Mouse (Mus musculus): Measurements from ENCODE around the gene Gm20388.

Gm20388 gene

DNA sequence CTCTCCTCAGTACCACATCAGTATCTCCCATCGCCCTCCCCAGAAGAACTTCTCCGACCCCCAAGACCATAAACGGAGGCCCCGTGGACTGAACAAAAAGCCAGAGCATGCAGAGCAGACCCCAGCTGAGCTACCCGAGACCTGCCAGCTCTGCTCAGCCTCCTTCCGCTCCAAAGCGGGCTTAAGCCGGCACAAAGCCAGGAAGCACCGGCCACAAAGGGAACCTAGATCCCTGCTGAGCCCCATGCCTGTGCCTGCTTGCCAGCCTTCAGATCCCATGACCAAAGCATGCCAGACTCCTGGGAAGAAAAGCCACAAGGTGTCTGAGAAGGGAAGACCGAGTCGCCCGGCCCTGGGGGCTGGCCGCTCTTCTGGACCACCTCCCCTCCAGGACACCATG, 2356.2 kb downstream of the Gm20388 start:
- DNase-seq (ENCODE audit: low spot score in 2 of 2), result no peak

DNA sequence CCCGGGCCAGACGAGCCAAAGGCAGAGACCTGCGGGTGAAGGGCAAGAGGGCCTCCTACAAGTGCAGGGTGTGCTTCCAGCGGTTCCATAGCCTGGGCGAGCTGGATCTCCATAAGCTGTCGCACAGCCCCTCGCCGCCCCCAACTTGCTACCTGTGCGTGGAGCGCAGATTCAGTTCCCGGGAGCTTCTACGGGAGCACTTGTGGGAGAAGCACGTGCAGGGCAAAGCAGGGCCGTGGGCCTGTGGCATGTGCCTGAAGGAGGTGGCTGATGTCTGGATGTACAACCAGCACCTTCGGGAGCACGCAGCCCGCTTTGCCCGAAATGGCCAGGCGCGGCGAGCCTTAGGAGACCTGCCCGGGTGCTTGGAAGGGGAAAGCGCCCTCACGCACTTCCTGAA, 2358.2 kb downstream of the Gm20388 start:
- DNase-seq (ENCODE audit: low spot score in 2 of 2), result no peak

DNA sequence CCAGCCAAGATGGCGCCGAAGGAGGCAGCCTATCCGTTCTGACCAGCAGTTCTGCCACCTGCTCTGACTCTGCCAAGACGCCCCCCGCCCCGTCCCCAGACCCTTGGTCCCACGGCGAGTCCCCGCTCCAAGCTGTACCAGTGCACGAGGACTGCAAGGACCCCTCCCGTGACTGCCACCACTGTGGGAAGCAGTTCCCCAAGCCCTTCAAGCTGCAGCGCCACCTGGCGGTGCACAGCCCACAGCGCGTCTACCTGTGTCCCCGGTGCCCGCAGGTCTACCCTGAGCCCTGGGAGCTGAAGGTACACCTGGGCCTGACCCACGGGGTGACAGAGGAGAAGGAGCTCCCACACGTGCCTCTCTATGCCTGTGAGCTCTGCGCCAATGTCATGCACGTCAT, 2358.8 kb downstream of the Gm20388 start:
- peak; percentile 50 to 58 for DNase-seq (ENCODE audit: low spot score in 2 of 2)

DNA sequence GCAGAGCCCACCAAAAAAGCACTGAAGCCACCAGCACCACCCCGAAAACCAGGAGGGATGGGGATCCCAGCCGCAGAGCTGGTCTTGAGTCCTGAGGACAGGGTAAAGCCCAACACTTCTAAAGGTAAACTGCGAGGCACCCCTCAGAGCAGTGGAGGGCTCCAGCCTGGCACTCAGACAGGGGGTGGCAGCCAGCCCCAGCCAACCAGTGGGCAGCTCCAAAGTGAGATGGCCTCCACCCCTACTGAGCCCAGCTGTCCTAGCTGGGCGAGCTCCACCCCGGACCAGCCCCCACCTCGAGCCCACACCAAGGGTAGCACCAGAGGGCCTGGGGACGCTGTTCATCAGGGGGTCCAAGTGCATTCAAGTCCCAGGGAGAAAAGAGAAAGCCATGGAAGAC, 2359.9 kb downstream of the Gm20388 start:
- DNase-seq (ENCODE audit: low spot score in 2 of 2), result no peak

DNA sequence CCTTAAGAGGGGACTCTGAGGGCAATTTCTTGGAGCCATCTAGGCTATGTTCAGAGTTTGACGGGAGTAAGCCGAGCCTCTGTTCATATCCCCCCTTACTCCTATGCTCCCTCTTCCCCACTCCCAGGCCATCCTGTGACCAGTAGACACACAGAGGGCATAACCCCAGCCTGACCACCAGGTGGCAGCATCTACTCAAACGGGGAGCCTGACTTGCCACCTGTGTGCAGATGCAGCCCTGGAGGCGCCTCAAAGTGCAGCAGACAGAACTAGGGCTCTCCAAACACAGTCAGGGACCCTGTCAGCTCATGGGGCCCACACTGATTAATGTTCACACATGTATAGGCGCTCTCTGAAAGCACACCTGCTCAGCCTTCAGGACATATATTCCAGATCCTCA, 2362.5 kb downstream of the Gm20388 start:
- peak in 1 of 2 experiments; percentile 39 for DNase-seq (ENCODE audit: low spot score in 2 of 2)

DNA sequence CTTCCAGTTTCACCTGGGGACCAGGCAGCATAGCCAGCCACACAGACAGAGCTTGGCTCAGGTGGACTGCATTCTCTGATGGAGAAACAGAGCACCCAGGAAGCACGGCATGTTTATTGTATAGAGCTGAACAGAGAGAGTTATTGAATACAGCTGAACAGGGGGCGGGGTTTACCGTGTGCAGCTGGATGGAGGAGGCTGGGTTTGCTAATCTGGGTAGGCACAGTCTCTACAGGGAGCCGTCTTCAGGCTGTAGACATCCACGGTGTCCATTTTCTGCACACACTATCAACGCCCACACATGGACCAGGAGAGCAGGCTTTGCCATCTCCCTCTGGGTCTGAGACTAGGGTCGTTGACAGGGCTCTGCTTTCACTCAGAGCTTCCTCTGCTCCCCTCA, 2363.2 kb downstream of the Gm20388 start:
- no peak for DNase-seq (ENCODE audit: low spot score in 2 of 2)

DNA sequence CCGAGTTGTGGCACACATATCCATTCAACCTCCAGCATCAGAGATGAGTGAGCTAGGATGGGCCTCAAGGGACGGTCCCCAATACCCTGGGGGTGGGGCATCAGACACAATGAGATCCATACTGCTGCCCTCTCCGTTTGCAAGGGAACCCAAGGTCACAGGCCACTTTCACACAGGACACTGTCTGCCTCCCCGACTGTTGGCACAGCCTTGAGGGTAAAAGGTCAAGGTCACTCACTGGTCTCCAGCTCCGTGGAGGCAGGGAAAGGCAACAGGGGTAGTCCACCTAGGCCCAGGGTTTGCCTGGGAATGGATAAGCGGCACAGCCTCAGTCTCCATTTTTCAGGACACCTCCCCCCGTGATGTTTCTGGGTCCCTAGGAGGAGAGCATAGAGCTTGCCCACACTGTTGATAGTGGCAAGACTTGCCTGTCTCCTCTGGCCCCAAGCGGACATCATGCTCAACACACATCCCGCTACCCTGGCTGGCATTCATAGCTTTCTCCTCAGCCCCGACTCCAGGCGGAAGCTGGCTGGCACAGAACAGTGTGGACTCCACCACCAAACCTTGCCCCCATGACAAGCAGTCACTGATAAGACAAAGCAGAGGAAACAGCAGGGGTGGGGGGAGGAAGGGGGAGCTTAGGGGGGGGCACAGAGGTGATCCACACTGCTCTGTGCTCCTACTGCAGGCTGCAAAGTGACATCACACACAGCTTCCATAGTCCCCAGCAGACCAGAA, 2364.2 kb downstream of the Gm20388 start:
- no peak for DNase-seq (ENCODE audit: low spot score in 2 of 2)

DNA sequence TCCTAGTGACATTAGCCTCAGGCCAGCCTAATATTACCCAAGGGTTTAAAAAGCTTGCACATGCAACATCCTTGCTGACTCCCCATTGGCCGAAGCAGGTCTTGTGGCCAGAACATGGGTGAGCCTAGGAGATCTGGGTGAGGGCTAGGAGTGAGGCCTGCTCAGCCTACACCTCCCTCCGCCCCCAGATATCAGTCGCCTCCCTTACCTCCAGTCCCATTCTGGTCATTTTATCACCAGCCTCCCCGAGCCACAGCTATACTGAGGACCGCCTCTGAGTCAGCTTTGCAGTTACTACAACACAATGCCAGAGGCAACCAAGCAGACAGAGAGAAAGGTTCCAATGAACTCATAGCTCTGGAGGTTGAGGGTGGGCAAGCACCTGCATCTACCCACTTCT, 2365.7 kb downstream of the Gm20388 start:
- no peak for DNase-seq (ENCODE audit: low spot score in 2 of 2)

DNA sequence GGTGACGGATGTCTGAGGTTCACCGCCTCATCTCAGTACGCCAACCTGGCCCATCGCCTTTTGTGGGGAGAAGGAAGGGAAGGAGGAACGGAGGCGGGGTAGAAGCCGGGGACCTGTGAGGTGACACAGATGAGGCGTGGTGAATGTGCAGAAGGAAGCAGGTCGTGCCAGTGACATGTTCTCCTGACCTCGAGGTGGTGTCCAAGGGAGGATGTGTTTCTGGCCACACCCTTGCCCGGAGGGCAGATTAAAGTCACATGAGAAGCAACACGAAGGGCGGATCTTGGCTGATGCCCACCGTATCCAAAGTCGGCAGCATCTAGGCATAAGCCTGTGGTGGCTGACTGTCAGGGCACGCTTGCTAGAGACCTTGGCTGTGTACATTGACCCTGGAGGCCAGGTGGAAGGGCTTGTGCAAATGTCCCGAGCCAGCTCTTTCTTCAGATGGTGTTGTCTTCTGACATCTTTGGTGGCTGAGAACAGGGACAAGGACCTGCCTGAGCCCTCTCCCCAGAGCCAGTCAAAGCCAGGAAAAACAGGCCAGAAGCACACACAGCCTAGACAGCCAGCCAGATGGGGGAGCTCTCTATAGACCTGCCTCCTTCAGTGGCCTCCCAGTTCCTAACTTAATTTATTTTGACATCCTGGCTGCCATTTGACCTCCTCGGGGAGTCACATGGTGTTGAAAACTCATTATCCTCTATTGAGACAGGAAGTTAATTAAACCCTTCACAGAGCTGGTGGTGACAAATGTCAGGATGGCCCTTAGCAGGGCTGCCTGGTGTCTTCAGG, 2366.8 kb downstream of the Gm20388 start:
- DNase-seq (ENCODE audit: low spot score in 2 of 2), result no peak

DNA sequence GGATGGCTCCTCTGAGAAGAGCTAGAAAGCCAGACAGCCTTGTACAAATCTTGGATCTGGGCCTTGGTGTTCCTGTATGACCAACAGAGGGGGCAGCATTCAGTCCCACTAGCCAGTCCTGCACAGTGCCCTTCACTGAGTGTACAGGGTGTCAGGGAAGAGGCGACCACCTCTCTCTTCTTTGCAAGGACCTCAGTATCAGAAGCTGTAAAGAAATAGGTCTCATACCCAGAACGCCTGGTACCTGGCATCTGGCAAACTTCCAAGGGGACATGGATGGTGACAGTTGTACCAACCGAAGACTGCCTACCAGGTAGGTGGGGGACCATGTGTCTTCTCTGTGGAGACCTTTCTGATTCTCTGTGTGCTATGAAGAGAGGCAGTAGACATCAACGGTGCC, 2369.5 kb downstream of the Gm20388 start:
- no peak for DNase-seq (ENCODE audit: low spot score in 2 of 2)

DNA sequence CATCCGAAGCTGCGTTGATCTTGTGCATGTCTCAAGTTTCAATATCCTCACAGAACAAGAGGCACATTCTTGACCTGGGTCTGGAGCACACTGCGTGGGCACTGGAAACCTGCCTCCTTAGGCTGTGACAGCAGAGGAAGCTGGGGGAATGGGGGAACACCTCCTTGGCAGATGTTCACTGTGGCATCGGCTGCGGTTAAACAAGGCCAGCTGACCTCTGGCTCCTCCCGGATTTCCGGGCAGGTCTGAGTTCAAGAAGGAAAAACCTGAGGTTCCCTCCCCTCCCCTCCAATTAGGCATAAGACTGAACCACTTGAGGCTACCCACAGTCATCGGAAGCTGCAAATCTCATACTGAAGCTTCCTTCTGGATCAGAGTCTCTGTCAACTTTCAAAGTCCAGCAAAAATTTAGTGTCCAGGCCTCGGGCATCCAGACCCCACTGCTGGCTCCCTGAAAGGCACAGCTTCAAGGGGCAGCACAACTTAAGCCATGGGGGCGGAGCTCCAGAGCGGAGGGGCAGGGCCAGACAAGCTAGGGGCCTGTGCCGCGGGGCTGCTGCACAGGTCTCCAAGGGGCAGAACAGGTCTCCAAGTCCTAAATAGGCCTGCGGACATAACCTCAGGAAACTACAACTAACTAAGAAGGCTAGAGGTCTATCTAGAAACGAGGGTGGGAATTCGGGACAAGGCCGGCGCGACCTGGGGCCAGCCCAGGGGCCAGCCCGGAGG, 2370.1 kb downstream of the Gm20388 start:
- DNase-seq (ENCODE audit: low spot score in 2 of 2), result no peak

DNA sequence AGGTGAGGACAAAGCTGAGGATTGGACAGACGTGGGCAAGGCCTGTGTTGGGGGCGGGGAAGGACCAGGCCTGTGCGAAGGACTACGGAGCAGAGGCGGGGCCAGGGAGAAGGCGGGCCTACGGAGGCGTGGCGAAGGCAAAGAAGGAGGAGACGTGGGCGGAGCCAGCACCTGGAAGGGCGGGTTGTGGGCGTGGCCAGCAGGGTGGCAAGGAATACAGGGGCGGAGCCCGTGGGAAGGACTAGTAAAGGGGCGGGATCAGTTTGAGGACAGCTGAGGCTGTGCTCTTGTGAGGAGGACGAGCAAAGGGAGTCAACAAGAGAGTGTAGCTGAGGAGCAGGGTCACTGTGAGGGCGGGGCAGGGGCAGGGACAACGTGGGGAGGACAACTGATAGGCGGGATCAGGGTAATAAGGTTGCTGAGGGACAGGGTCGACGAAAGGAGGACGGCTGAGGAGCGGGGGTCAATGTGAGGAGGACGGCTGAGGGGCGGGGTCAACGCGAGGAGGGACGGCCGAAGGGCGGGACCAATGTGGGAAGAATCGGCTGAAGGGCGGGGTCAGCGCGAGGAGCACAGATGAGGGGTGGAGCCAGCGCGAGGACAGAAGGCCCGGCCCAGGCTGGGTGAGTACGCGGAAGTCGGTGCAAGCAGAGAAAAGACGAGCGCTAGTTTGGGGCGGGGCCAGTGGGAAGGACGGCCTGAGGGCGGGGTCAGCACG, 2370.8 kb downstream of the Gm20388 start:
- peak; percentile 97 to 98 for DNase-seq (ENCODE audit: low spot score in 2 of 2)

DNA sequence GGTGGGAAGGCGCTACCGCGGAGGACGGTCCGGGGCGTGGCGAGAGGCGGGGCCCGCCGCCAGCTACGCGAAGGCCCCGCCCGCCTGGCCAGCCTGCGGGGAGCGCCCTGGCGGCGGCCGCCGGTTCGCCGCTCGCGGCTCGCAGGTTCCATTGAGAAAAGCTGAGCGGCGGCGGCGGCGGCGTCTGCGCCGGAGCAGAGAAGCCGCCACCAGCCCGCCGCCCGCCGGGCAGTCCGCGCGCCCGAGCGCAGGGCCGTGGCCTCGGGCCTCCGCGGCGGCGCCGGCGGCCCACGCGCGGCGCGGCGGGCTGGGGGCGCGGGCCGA, 2371.4 kb downstream of the Gm20388 start, which contains the start of gene Zfpm1:
TSS of gene Zfpm1 (plus strand) at position 107 of the 324 bp plus-strand sequence.
- no peak for DNase-seq (ENCODE audit: low spot score in 2 of 2)

DNA sequence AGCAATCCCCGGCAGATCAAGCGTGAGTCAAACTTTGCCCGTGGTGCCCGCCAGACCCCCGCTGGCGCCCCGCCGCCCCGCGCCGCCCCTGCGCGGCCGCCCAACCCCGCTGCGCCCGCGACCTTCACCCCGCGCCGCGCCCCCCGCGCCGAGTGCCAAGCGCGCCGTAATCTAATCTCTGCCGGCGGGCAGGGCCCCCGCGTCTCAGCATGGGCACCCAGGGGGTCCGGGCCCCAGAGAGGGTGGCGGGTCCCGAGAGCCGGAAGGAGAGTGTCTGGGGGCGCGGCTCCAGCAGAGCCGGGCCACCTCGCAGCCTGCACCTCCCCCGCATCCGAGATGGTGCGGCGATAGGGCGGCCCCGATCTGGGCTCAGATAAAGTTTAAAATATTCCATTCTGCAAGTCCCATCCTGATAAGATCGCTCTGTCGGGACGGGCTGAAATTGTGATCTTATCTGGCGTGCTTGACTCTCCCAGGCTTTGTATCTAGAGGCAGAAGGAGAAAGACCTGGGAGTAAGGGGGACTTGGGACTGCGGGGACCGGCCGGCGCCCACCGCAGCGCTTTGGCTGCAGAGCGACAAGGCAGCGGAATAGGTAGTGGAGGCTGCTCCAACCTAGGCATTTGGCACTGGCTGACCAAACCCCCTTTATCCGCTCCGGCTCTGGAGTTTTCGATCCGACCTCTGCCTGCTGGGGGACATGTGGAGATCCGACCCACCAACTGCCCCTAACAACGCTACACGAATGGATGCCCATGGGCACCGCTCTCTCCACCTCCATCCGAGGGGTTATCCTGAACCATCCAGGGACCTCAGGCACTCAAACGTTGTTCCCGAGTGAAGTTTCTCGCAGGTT, 2372.1 kb downstream of the Gm20388 start:
- no peak for DNase-seq (ENCODE audit: low spot score in 2 of 2)

DNA sequence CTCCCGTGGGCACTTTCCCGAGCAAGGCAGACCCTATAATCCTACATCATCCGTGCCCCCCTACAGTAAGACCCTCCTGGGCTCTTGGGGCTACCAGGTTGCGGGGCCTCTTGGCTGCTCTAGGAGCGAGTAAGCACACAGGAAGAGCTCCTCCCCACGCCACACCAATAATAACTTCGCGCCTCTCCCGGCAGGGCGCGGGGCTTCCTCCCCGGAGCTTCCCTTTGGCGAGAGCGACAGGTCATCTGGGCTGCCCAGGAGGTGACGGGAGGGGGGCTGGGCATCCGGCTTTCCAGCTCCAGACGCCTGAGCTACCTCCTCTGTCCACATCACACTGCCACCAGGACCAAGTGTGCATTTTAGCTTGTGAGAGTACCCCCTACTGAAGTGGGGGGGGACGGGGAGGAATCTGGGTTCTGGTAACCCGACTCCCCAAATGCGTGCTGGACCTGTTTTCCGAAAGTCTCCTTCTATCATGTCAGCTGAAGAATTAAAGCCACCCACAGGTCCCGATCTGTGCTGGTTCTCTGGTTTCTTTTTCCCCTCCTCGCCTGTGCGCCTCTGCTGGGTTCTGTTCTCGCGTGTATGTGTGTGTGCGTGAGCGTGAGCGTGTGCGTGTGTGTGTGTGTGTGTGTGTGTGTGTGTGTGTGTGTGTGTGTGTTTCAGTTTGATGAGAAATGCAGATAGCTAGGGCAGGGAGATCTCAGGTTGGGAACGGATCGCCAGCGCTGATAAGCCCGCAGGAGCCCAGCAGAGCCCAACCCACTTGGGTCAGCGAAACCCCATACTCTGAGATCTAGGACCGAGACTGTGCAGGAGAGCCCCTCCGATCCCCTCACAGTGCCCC, 2372.9 kb downstream of the Gm20388 start:
- peak; percentile 44 to 66 for DNase-seq (ENCODE audit: low spot score in 2 of 2)

DNA sequence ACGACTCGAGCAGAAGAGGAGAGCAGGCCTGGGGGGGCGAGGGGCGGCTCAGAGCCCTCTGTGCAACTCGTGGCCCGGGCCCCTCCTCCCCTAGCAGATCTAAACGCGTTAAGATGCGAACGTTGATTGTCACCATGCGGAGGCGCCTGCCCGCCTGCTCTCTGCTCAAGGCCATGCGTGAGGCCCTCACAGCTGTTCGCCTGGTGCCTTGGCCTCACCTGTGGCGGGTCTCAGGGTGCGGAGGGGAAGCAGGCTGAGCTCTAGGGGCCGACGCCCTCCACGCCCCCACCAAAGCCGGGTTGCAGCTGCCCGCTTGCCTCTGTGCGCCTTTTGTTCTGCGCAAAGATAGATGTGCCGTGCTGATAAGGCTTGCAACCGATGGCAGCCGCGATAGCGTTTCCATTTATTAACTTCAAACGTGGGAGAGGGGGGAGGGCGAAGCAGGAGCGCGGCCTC, 2373.6 kb downstream of the Gm20388 start:
- DNase-seq (ENCODE audit: low spot score in 2 of 2), result peak in 1 of 2 experiments; percentile 46

DNA sequence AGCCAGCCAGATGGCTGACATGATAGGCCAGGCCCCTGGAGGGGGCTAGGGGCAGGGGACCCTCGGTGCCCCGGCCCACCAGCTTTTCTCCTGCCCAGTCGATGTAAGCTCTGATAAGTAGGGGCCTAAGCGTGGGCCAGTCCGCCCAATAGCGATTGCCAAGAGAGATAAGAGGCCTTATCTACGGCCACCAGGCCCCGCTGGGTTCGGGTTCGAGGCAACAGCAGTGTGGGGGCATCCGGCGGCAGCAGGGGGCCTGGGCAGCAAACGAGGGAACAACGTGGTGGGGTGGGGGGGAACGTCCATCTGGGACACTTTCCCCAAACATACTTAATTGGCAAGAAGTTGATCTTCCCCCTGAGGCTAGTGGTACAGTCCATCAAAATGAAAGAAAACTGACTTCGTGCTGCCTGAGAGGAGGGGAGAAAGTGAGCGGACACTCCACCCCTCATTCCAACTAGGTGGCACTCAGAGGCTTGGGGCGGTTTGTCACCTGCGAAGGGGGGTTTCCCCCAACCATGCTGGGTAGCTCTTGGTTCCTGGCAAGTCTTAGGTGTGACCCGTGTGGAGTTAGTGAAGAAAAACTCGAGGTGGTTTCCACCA, 2374.1 kb downstream of the Gm20388 start:
- DNase-seq (ENCODE audit: low spot score in 2 of 2), result no peak

DNA sequence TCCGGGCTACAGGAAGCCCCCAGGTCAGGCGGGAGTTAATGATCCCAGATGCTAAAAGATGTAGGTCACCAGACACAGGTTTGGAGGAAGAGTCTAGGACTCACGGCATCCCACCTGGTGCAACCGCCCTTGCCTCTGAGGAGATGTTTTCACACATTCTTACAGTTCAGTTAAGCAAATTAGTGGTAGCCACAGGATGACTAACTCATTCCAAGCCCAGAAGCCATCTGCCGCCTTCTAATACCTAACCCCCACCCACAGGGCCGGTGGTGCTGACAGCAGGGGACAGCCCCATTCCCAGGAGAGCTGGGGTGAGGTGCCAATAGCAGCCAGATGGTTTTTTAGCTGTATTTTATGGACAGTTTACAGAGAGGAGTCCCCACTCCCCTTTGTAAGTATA, 2375.1 kb downstream of the Gm20388 start:
- no peak for DNase-seq (ENCODE audit: low spot score in 2 of 2)

DNA sequence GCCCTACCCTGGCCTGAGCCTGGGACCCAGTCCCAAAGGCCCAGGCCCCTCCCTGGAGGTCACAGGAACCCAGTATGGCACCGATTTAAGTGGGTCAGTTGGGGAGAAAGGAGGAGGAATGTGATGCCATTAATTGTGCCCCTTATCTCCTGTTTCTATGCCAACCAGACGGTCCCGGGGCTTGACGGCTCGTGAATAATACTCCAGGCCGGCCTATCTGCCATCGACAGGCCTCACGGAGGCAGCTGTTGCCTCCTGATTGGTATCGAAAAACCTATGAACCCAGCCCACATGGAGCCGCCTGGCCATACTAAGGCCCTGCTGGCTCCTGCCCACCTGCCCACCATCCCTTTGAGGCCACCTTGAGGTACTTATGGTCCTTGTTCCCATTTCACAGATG, 2376.3 kb downstream of the Gm20388 start:
- DNase-seq (ENCODE audit: low spot score in 2 of 2), result no peak

DNA sequence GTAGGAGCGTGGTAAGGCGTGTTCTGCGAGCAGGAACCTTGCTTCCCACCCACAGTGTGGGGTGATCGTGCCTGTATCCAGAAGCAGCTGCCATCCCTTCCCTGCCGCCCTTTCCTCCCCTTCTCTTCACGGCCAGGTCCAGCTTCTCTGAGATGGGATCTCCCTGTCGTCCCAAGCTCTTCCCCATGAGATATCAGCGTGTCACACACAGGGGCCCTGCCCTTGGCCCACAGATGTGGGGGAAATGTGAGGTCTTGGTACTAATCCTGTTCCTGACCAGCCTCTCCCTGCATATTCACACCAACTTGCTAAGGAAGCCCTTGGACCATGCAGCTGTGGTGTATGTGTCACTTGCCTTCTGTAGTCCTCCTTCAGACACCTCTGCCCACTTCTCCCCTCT, 2377.1 kb downstream of the Gm20388 start:
- DNase-seq (ENCODE audit: low spot score in 2 of 2), result no peak

Measured in right cerebral cortex, postnatal 36 days (tissue).